Mouse (Mus musculus) kidney, adult 2 months (tissue): ENCODE measurements at regions not wholly inside any gene's neighbourhood (a gene's known extent, or its start where the extent isn't known, plus 50 kb on each side); places are given as distances from the start of the nearest gene placed in this dataset.

ENCODE experiments used
- CTCF ChIP-seq: fragments of 200-500 bp; conservative IDR thresholded peaks from 2 replicates; pipeline ENCODE4 v1.5.1; 2011; ENCODE audit warnings: low read depth, mild to moderate bottlenecking, control low read depth, low read length, moderate library complexity, mixed read lengths; ENCODE audit not compliant: insufficient read depth, insufficient read length
- POLR2A ChIP-seq: fragments of 200-500 bp; IDR thresholded peaks from one replicate; pipeline ENCODE4 v1.6.1; 2011; ENCODE audit warnings: low read depth, low read length, control low read depth

DNA sequence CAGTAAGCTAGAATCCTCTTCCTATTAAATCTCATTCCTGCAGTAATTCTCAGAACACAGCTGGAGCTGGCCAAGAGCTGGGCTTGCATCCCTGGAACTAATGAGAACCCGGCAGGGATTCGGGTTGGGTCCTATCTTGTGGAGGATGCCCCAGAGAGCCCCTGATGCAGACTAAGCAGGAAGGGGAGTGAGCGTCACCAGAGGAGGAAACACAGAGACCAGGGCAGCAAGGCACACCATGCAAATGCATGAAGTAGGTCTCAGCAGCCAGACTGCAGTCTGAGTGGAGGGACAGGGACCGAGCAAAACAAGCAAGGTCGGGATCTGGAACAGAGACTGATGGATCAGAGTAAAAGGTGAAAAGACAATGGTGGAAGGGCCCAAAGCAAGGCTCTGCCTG lies 249.6 kb downstream of the Insig2 start:
- TF ChIP-seq POLR2A = no peak
- no peak for TF ChIP-seq CTCF
